Mouse (Mus musculus) embryo, embryonic 10 days (tissue): ENCODE results near the gene Btc.
A peak's percentile ranks its signal among the peaks of the same experiment; 100 is the strongest.

ENCODE experiments used
- DNase-seq: peaks from one replicate; pipeline ENCODE4 v3.0.0-alpha.2; 2015; ENCODE audit warnings: low spot score

Btc gene

GRCm38 (mm10) chr5:91320348-91320747, 82.4 kb downstream of the Btc start:
- no peak for DNase-seq

DNA sequence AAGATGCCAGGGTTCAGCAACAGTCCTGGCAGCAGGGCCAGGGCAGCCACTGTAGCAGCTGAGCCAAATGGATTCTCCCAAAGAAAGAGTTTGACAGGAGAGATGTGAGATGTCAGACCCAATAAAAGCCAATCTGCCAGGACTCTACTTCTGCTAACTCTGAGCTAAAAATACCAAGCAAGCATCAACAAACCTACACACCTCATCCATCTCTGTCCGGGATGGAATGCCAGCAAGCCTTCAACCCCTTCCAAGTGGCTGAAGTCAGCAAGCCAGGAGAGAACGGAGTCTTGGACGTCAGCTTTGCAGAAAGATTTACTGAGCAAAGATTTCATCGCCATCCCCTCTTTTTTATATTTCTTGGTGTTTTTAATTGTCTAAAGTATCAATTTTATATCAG, 88.8 kb downstream of the Btc start:
- no peak for DNase-seq

DNA sequence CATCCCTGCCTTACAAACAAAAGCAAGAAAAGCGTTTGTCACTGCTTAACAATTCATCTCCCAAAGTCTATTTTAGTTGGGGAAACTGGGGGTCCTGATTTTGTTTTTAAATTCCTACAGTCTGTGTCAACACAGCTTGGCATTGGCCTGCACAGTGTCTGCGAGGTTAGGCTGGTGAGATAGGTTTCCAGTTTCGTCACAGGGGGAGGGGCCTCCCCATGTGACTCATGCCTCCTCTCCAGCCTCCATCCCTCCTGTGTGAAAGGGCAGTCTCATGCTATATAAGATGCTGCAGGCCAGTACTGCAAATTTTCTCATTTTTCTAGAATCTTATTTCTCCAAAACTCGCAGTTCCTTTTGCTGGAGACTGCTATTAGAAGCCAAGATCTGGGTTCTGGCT, 91.0 kb downstream of the Btc start:
- peak; percentile 29 for DNase-seq

GRCm38 (mm10) chr5:91308576-91308975, 94.2 kb downstream of the Btc start:
- DNase-seq: no peak

DNA sequence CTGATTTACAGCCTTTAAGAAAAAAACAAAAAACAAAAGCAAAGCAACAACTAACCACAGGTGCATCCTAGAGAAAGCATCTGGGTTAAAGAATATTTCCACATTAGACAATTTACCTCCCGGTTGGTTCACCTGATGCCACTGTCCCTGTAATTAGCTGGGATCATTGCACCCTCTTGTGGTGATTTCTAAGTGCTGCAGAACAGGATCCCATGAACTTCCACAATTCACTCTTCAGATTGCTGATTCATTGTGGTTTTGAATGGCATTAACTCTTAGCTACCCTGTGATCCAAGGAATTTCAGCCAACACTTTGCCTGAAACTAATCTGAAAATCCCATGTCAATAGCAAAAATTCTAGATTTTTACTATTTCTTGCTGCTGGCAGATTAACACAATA, 94.9 kb downstream of the Btc start:
- DNase-seq: peak; percentile 65
